Mouse (Mus musculus) adrenal gland, adult 2 months (tissue): Measurements from ENCODE around the gene Taar3. TPM values are rescaled to one million over a fixed set of nuclear protein-coding genes. Genes with fewer than 3 reads are reported as not detected.
A peak's percentile ranks its signal among the peaks of the same experiment; 100 is the strongest.

ENCODE experiments used
- DNase-seq: peaks from one replicate; pipeline ENCODE4 v3.0.0; 2021
- long read RNA-seq: library from polyadenylated mRNA; stranded (forward); transcript quantifications from one replicate; pipeline ENCODE4 v2.0.0, GENCODE M21; 2021
- polyA plus RNA-seq: library from polyadenylated mRNA; depleted of rRNA; stranded (reverse); fragments of >200 nt; gene quantifications from 2 replicates; pipeline ENCODE4 v1.2.3, GENCODE M21; 2012; rRNA removed
- total RNA-seq, 2 experiments: library from RNA; stranded (reverse); gene quantifications; 2 replicates each; pipeline ENCODE4 v1.2.3; 2021

Taar3 gene
- total RNA-seq, result not detected
- polyA plus RNA-seq, result not detected in 2 replicates
- long read RNA-seq, result 0 reads

GRCm38 (mm10) chr10:23949508-23950005 is at the start of gene Taar3:
Gene Taar3 (plus strand): TSS chr10:23949558.
- DNase-seq, result no peak

- DNase-seq, result no peak
These were observed 48.2 kb upstream of the Taar3 start for GRCm38 (mm10) chr10:23901119-23901518.

GRCm38 (mm10) chr10:23905661-23906060 is 43.7 kb upstream of the Taar3 start:
- no peak for DNase-seq

- no peak for DNase-seq
These were observed 29.3 kb upstream of the Taar3 start, which contains the start of gene Taar1 for GRCm38 (mm10) chr10:23920056-23920455. Gene Taar1 (plus strand): TSS chr10:23920356.

- DNase-seq, result no peak
These were observed 26.9 kb upstream of the Taar3 start for GRCm38 (mm10) chr10:23922468-23922867.

GRCm38 (mm10) chr10:23923941-23924340 is 25.4 kb upstream of the Taar3 start:
- peak; percentile 21 for DNase-seq

- DNase-seq, result no peak
These were observed 11.7 kb upstream of the Taar3 start for GRCm38 (mm10) chr10:23937613-23938012.

- DNase-seq, result no peak
These were observed 11.0 kb upstream of the Taar3 start, which contains the start of gene Taar2 for GRCm38 (mm10) chr10:23938312-23938711. Gene Taar2 (plus strand): TSS chr10:23938572.

- DNase-seq, result no peak
These were observed 6.9 kb upstream of the Taar3 start for GRCm38 (mm10) chr10:23942465-23942864.

GRCm38 (mm10) chr10:23948026-23948425 is 1.3 kb upstream of the Taar3 start:
- DNase-seq, result no peak

GRCm38 (mm10) chr10:23951714-23952113 is 2.4 kb downstream of the Taar3 start:
- no peak for DNase-seq

- no peak for DNase-seq
These were observed 9.7 kb downstream of the Taar3 start for GRCm38 (mm10) chr10:23959071-23959470.

GRCm38 (mm10) chr10:23960444-23960915 is 11.1 kb downstream of the Taar3 start, which contains the start of gene Taar4:
Gene Taar4 (plus strand): TSS chr10:23960494.
- DNase-seq, result no peak

- no peak for DNase-seq
These were observed 14.1 kb downstream of the Taar3 start for GRCm38 (mm10) chr10:23963444-23963843.

- DNase-seq, result no peak
These were observed 15.7 kb downstream of the Taar3 start for GRCm38 (mm10) chr10:23964921-23965610.

GRCm38 (mm10) chr10:23970656-23971165 is 21.4 kb downstream of the Taar3 start, which contains the start of gene Taar5:
Gene Taar5 (plus strand): TSS chr10:23970706.
- DNase-seq, result no peak

- no peak for DNase-seq
These were observed 21.9 kb downstream of the Taar3 start for GRCm38 (mm10) chr10:23971256-23971655.

GRCm38 (mm10) chr10:23977958-23978357 is 28.6 kb downstream of the Taar3 start:
- no peak for DNase-seq

- DNase-seq, result peak; percentile 76
These were observed 29.7 kb downstream of the Taar3 start for GRCm38 (mm10) chr10:23978901-23979705.

GRCm38 (mm10) chr10:23985546-23985945 is 36.2 kb downstream of the Taar3 start, which contains the start of gene Taar6:
Gene Taar6 (minus strand): TSS chr10:23985646.
- no peak for DNase-seq

- DNase-seq, result no peak
These were observed 37.1 kb downstream of the Taar3 start for GRCm38 (mm10) chr10:23986419-23986818.

GRCm38 (mm10) chr10:23993381-23993780 is 44.0 kb downstream of the Taar3 start, which contains the start of gene Taar7a:
Gene Taar7a (minus strand): TSS chr10:23993481.
- no peak for DNase-seq
